Mouse (Mus musculus) small intestine, adult 2 months (tissue): ENCODE measurements around the gene Cacna2d3.

Experiments used
- CTCF ChIP-seq: fragments of 200-500 bp; IDR thresholded peaks from 2 replicates; pipeline ENCODE4 v1.5.1; 2012; ENCODE audit warnings: low read depth, mild to moderate bottlenecking, control low read depth, inconsistent platforms, low read length, moderate library complexity, mixed read lengths; ENCODE audit not compliant: insufficient replicate concordance, insufficient read length; ENCODE audit errors: extremely low read depth
- POLR2A ChIP-seq: fragments of 200-500 bp; IDR thresholded peaks from 2 replicates; pipeline ENCODE4 v1.6.1; 2012; ENCODE audit warnings: low read depth, mild to moderate bottlenecking, control low read depth, inconsistent platforms, low read length, moderate library complexity

DNA sequence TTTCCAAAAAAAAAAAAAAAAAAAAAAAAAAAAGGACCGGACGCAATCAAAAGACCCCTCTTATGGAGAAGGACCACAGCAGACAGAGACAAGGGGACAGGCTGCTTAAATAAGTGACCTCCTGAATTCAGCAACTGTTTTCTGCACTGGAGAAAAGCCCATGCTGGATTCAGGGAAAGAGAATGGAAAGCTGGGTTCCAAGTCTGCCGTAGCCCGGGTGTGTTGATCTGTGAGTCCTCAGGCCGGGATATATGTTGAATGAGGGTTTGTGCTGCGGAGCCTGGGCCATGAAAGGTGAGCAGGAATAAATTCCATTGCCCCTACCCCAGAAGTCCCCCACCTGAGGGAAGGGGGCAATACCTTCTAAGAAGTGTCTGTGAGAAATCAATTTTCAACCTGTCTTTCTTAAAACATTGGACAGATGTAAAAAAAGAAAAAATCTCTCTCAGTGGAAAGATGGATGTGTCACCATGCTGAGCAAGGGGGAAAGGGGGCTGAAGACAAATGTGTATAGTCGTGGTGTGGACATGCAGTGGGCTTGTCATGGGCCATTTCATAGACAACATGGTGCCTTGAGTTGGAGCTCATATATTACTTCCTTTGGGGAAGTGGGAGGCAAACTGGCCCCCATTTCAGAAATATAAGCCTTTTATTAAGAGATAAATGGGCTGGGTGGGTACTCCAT, 703.2 kb downstream of the Cacna2d3 start:
- TF ChIP-seq CTCF (no peak), POLR2A (no peak)
